Mouse (Mus musculus) layer of hippocampus, postnatal 25 days (tissue): ENCODE measurements around the gene Urb1. TPM values are rescaled to one million over a fixed set of nuclear protein-coding genes. Genes with fewer than 3 reads are reported as not detected.

Experiments used
- DNase-seq, 2 experiments: peaks; one replicate each; pipeline ENCODE4 v3.0.0; 2022; ENCODE audit warnings: mixed read lengths in 2 of 2, low spot score in 1 of 2; ENCODE audit errors: extremely low spot score in 1 of 2
- total RNA-seq, 2 experiments: library from RNA; stranded (reverse); gene quantifications; 2 replicates each; pipeline ENCODE4 v1.2.3; 2021

Gene Urb1
- total RNA-seq, 2 experiments from 2014 or later, result 11.5 to 15.6 TPM

GRCm38 (mm10) chr16:90775946-90776520 is 34.2 kb downstream of the Urb1 start:
- no peak for DNase-seq

GRCm38 (mm10) chr16:90774646-90775045 is 35.6 kb downstream of the Urb1 start:
- no peak for DNase-seq

- DNase-seq, result no peak
Measured at GRCm38 (mm10) chr16:90774216-90774615, 36.0 kb downstream of the Urb1 start.

- no peak for DNase-seq
Measured at GRCm38 (mm10) chr16:90766919-90767454, 43.2 kb downstream of the Urb1 start.

- no peak for DNase-seq
Measured at GRCm38 (mm10) chr16:90765195-90765877, 44.9 kb downstream of the Urb1 start.

- DNase-seq, result no peak
Measured at GRCm38 (mm10) chr16:90760515-90760914, 49.7 kb downstream of the Urb1 start.

GRCm38 (mm10) chr16:90759335-90759734 is 50.9 kb downstream of the Urb1 start:
- DNase-seq, result no peak

- DNase-seq, result no peak
Measured at GRCm38 (mm10) chr16:90753386-90753941, 56.7 kb downstream of the Urb1 start.

GRCm38 (mm10) chr16:90748169-90748568 is 62.0 kb downstream of the Urb1 start:
- no peak for DNase-seq

GRCm38 (mm10) chr16:90747143-90747542 is 63.1 kb downstream of the Urb1 start:
- DNase-seq, result no peak

GRCm38 (mm10) chr16:90738092-90738956 is 71.9 kb downstream of the Urb1 start, which contains the start of gene Mrap:
TSS of gene Mrap (plus strand) at chr16:90738207.
- no peak for DNase-seq

- DNase-seq, result no peak
Measured at GRCm38 (mm10) chr16:90736672-90737270, 73.4 kb downstream of the Urb1 start.

- DNase-seq, result no peak
Measured at GRCm38 (mm10) chr16:90735611-90736010, 74.6 kb downstream of the Urb1 start.

- DNase-seq, result peak; percentile 88 to 93
Measured at GRCm38 (mm10) chr16:90727233-90728115, 82.7 kb downstream of the Urb1 start, which contains the start of gene Mis18a. TSS of gene Mis18a (minus strand) at chr16:90727404.

- no peak for DNase-seq
Measured at GRCm38 (mm10) chr16:90726600-90727227, 83.5 kb downstream of the Urb1 start.

GRCm38 (mm10) chr16:90724051-90724450 is 86.2 kb downstream of the Urb1 start:
- no peak for DNase-seq

GRCm38 (mm10) chr16:90710313-90710712 is 99.9 kb downstream of the Urb1 start:
- no peak for DNase-seq

GRCm38 (mm10) chr16:90709711-90710289 is 100.4 kb downstream of the Urb1 start:
- peak; percentile 61 to 63 for DNase-seq
